Mouse (Mus musculus) neural tube, embryonic 10.5 days (tissue): ENCODE results near the gene Fate1.
A peak's percentile ranks its signal among the peaks of the same experiment; 100 is the strongest.
"Not testable (repeated sequence)": the region's sequence is repeated elsewhere in the genome, so short reads cannot be mapped to it uniquely, and the experiment has no call there.

Experiments used
- DNase-seq: peaks from one replicate; pipeline ENCODE4 v3.0.0-alpha.2; 2017; ENCODE audit warnings: low spot score; ENCODE audit errors: extremely low spot score

Fate1 gene

GRCm38 (mm10) chrX:71972686-71973085 is at the start of gene Fate1:
Gene Fate1 (plus strand): TSS chrX:71972986.
- no peak for DNase-seq

GRCm38 (mm10) chrX:71946631-71947030 is 26.2 kb upstream of the Fate1 start:
- DNase-seq: peak; percentile 48

GRCm38 (mm10) chrX:71958366-71958765 is 14.4 kb upstream of the Fate1 start:
- no peak for DNase-seq

GRCm38 (mm10) chrX:71962073-71963051 is 10.4 kb upstream of the Fate1 start, which contains the start of gene Prrg3:
Gene Prrg3 (plus strand): TSS chrX:71962624.
- peak; percentile 62 for DNase-seq

- peak; percentile 14 for DNase-seq
Observed at GRCm38 (mm10) chrX:71963275-71963912, 9.4 kb upstream of the Fate1 start.

GRCm38 (mm10) chrX:71968216-71968615 is 4.6 kb upstream of the Fate1 start:
- no peak for DNase-seq

- no peak for DNase-seq
Observed at GRCm38 (mm10) chrX:71968816-71969215, 4.0 kb upstream of the Fate1 start.

- no peak for DNase-seq
Observed at GRCm38 (mm10) chrX:71971325-71971724, 1.5 kb upstream of the Fate1 start.

- DNase-seq: not testable (repeated sequence)
Observed at GRCm38 (mm10) chrX:71977681-71978080, 4.9 kb downstream of the Fate1 start.

GRCm38 (mm10) chrX:71980443-71980842 is 7.7 kb downstream of the Fate1 start:
- no peak for DNase-seq

- no peak for DNase-seq
Observed at GRCm38 (mm10) chrX:71981322-71981721, 8.5 kb downstream of the Fate1 start.

- DNase-seq: no peak
Observed at GRCm38 (mm10) chrX:71983205-71983604, 10.4 kb downstream of the Fate1 start.

- DNase-seq: no peak
Observed at GRCm38 (mm10) chrX:71983775-71984174, 11.0 kb downstream of the Fate1 start.

- no peak for DNase-seq
Observed at GRCm38 (mm10) chrX:71991549-71991948, 18.8 kb downstream of the Fate1 start, which contains the start of gene Cnga2. Gene Cnga2 (plus strand): TSS chrX:71991849.

- DNase-seq: no peak
Observed at GRCm38 (mm10) chrX:71995972-71996371, 23.2 kb downstream of the Fate1 start.

GRCm38 (mm10) chrX:72009930-72010329 is 37.1 kb downstream of the Fate1 start:
- no peak for DNase-seq

- no peak for DNase-seq
Observed at GRCm38 (mm10) chrX:72012236-72012635, 39.5 kb downstream of the Fate1 start.

GRCm38 (mm10) chrX:72012804-72013203 is 40.0 kb downstream of the Fate1 start:
- peak; percentile 27 for DNase-seq

- no peak for DNase-seq
Observed at GRCm38 (mm10) chrX:72022241-72022640, 49.5 kb downstream of the Fate1 start.

GRCm38 (mm10) chrX:72022750-72023398 is 50.1 kb downstream of the Fate1 start:
- DNase-seq: peak; percentile 24

GRCm38 (mm10) chrX:72023542-72023941 is 50.8 kb downstream of the Fate1 start:
- DNase-seq: no peak
